Mouse (Mus musculus) heart, embryonic 11.5 days (tissue): Measurements from ENCODE around the gene Slit3. TPM values are rescaled to one million over a fixed set of nuclear protein-coding genes. Genes with fewer than 3 reads are reported as not detected.

Experiments
- ATAC-seq: fragments of 200-750 bp; cut with Nextera tagmentation; replicated peaks from 2 replicates; pipeline ENCODE4 v1.8.0; 2017; ENCODE audit warnings: moderate library complexity; ENCODE audit not compliant: insufficient number of reproducible peaks, low FRiP score, low TSS enrichment
- H3K27ac ChIP-seq: fragments of 300-500 bp; sonication (generic); 2 replicates; pipeline ENCODE4 v1.5.1; 2014; ENCODE audit warnings: mild to moderate bottlenecking, low read depth, low read length
- H3K27me3 ChIP-seq: fragments of 300-500 bp; sonication (generic); 2 replicates; pipeline ENCODE4 v1.6.1; 2014; ENCODE audit warnings: mild to moderate bottlenecking, low read length, mixed read lengths; ENCODE audit not compliant: control insufficient read depth, insufficient read depth
- H3K36me3 ChIP-seq: fragments of 300-500 bp; sonication (generic); 2 replicates; pipeline ENCODE4 v1.6.1; 2014; ENCODE audit warnings: mild to moderate bottlenecking, low read length, moderate library complexity, mixed read lengths; ENCODE audit not compliant: control insufficient read depth, insufficient read depth
- H3K4me1 ChIP-seq: fragments of 300-500 bp; sonication (generic); 2 replicates; pipeline ENCODE4 v1.6.1; 2014; ENCODE audit warnings: low read length; ENCODE audit not compliant: control insufficient read depth, insufficient read depth
- H3K4me2 ChIP-seq: fragments of 300-500 bp; sonication (generic); 2 replicates; pipeline ENCODE4 v1.6.1; 2014; ENCODE audit warnings: mild to moderate bottlenecking, moderate library complexity
- H3K4me3 ChIP-seq: fragments of 300-500 bp; sonication (generic); 2 replicates; pipeline ENCODE4 v1.5.1; 2014; ENCODE audit warnings: low read depth, low read length
- H3K9ac ChIP-seq: fragments of 300-500 bp; sonication (generic); 2 replicates; pipeline ENCODE4 v1.6.1; 2014; ENCODE audit warnings: mild to moderate bottlenecking, low read depth, low read length, moderate library complexity
- H3K9me3 ChIP-seq: fragments of 300-500 bp; sonication (generic); replicated peaks from 2 replicates; pipeline ENCODE4 v1.6.1; 2016; ENCODE audit warnings: low read length; ENCODE audit not compliant: control insufficient read depth
- WGBS: fragments of 180-500 bp; shearing (Covaris S2); extraction: QIAGEN DNeasy Blood & Tissue Kit; methylation state at CpG from one replicate; pipeline ENCODE4 v1.1.7; 2014; ENCODE audit not compliant: insufficient replicate concordance; 5-methylcytosine and 5-hydroxymethylcytosine counted together
- polyA plus RNA-seq: library from polyadenylated mRNA; unstranded; fragments of >200 nt; fragmentation: Nextera tagmentation; extraction: Ambion mirVana; gene quantifications from 2 replicates; pipeline ENCODE4 v1.2.1, GENCODE M21; 2014

The Slit3 gene
- polyA plus RNA-seq, 1 experiment from 2014 or later = 26.1 TPM

DNA sequence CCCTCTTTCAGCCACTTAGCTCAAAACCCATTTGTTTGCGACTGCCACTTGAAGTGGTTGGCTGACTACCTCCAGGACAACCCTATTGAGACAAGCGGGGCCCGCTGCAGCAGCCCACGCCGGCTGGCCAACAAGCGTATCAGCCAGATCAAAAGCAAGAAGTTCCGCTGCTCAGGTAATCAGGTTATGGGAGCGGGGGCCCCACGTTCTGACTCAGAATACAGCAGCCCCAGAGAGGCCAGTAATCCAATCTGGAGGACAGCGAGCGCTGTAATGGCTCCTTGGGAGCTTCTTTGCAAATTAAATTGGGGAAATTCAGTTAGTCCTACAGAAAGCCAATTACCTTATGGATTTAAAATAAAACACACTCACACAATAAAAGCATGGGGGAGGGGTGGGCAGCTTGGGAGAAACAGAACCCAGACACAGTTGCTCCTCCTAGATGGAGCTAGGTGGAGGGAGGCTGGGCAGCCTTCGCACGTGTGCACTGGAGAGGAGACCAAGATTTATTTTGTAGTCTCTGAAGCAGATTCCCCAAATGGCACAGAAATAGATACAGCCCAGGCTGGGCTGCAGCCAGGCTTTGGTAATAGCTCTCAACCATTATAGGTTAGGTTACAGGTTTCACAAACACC, 491.4 kb downstream of the Slit3 start:
- Histone ChIP-seq H3K27me3 (no peaks in the 10 kb centered on the region), H3K36me3 (no peaks in the 10 kb centered on the region), H3K9me3 (no peaks in the 10 kb centered on the region), H3K27ac (no peak overlapping the region), H3K4me1 (peaks cover 7% of the 10 kb centered on the region), H3K9ac (no peak overlapping the region), H3K4me3 (no peak overlapping the region), H3K4me2 (no peak overlapping the region)
- WGBS = 54% methylated on average over 13 of the region's 13 CpGs
- no peak for ATAC-seq

GRCm38 (mm10) chr11:35614530-35614929, 493.5 kb downstream of the Slit3 start:
- Histone ChIP-seq H3K4me1 (peaks cover 7% of the 10 kb centered on the region), H3K27me3 (no peaks in the 10 kb centered on the region), H3K4me2 (no peak overlapping the region), H3K27ac (no peak overlapping the region), H3K9me3 (no peaks in the 10 kb centered on the region), H3K4me3 (no peak overlapping the region), H3K36me3 (no peaks in the 10 kb centered on the region), H3K9ac (no peak overlapping the region)
- WGBS = 23% methylated on average over 3 of the region's 3 CpGs
- ATAC-seq = no peak

DNA sequence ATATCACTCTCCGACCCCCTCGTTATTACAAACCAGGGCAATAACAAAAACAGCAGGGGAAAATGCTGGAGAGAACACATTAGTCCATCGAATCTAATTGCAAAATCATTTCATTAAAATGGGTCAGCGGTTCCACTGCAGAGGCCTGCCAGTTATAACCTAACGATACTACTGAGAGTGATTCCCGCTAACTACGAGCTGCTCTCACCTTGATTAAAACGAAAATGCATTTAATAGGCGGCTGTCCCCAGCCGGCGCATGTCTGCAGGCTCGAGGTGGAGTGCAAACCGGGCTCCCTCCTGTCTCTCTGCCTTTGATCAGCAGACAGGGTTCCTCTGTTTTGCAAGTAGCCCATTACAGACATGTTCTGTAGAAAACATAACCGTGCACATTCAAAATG, 498.4 kb downstream of the Slit3 start:
- Histone ChIP-seq H3K9ac (no peak overlapping the region), H3K27me3 (no peaks in the 10 kb centered on the region), H3K9me3 (no peaks in the 10 kb centered on the region), H3K4me1 (no peaks in the 10 kb centered on the region), H3K4me3 (no peak overlapping the region), H3K4me2 (no peak overlapping the region), H3K27ac (no peak overlapping the region), H3K36me3 (no peaks in the 10 kb centered on the region)
- WGBS = 85% methylated on average over 14 of the region's 14 CpGs
- no peak for ATAC-seq

DNA sequence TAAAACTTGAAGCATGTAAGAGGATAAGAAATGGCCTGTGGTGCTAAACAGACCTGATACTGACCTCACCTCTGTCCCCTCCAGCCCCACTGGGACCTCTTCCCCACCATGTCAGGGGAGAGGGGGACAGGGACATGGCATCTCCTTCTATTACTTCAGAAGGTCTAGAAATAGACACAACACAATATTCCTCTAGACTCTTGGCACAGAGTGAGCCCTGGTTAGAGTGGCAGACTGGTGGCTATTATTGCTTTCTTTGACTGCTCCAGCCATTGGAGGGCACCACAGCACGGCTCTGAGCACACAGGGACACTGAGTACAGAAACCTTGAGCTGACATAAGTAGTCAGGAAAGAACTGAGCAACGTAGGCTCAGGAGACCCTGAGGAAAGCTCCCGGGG, 501.7 kb downstream of the Slit3 start:
- H3K9me3 ChIP-seq = no peaks in the 10 kb centered on the region
- H3K27me3 ChIP-seq = no peaks in the 10 kb centered on the region
- peaks cover 15% of the 10 kb centered on the region for H3K4me1 ChIP-seq
- no peaks in the 10 kb centered on the region for H3K36me3 ChIP-seq
- WGBS = 79% methylated on average over 3 of the region's 3 CpGs
- H3K4me2 ChIP-seq = no peak overlapping the region
- H3K27ac ChIP-seq = no peak overlapping the region
- ATAC-seq = no peak
- no peak overlapping the region for H3K9ac ChIP-seq
- no peak overlapping the region for H3K4me3 ChIP-seq

DNA sequence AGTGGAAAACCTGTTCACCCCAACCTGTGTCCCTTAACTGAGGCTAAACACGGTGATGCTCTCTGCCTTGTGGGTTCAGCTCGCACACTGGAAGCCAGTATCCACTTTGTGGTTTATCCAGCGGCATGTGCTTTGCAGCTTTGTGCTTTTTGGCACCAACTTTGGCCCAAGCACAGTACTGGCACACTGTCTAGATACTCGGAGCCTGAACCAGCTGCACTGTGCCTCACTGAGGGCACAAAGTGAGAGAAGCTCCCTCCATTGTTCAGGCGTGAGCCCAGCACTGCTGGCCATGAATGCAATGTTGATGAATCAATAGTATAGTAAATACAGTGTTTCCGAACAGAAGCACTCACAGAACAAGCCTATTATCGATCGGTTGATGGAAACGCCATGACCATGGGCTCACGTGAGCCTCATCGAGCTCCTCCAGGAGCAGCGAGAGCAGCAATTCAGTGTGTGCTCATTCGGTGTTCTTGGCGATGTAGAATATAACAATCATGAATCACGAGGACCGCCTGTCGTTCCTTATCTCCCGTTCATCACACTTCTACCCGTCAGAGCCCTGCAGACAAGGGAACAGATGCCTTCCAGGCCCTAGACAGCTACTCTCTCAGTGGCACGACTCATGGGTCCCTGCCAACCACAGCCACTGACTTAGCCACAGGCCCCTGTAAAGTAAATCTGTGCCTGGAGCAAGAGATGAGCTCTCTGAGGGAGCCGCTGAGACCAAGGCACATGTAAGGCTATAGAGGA, 503.7 kb downstream of the Slit3 start:
- no peak for ATAC-seq
- Histone ChIP-seq H3K4me3 (no peak overlapping the region), H3K27me3 (no peaks in the 10 kb centered on the region), H3K9ac (no peak overlapping the region), H3K4me2 (no peak overlapping the region), H3K4me1 (peaks cover 15% of the 10 kb centered on the region), H3K36me3 (no peaks in the 10 kb centered on the region), H3K9me3 (no peaks in the 10 kb centered on the region), H3K27ac (no peak overlapping the region)
- WGBS = 65% methylated on average over 21 of the region's 21 CpGs

GRCm38 (mm10) chr11:35625576-35625975, 504.6 kb downstream of the Slit3 start:
- no peaks in the 10 kb centered on the region; the same call in 1 of the 2 replicates for H3K36me3 ChIP-seq
- no peak for ATAC-seq
- H3K27me3 ChIP-seq = no peaks in the 10 kb centered on the region
- H3K9ac ChIP-seq = no peak overlapping the region
- H3K4me3 ChIP-seq = no peak overlapping the region
- H3K27ac ChIP-seq = no peak overlapping the region
- H3K4me1 ChIP-seq = peaks cover 15% of the 10 kb centered on the region
- no peak overlapping the region for H3K4me2 ChIP-seq
- 38% methylated on average over 5 of the region's 6 CpGs for WGBS
- no peaks in the 10 kb centered on the region for H3K9me3 ChIP-seq

- H3K4me2 ChIP-seq = no peak overlapping the region
- no peak overlapping the region for H3K4me3 ChIP-seq
- H3K9ac ChIP-seq = no peak overlapping the region
- no peaks in the 10 kb centered on the region for H3K27me3 ChIP-seq
- H3K27ac ChIP-seq = no peak overlapping the region
- ATAC-seq = no peak
- H3K4me1 ChIP-seq = peaks cover 15% of the 10 kb centered on the region
- WGBS = 81% methylated on average over 10 of the region's 10 CpGs
- no peaks in the 10 kb centered on the region; the same call in 1 of the 2 replicates for H3K36me3 ChIP-seq
- H3K9me3 ChIP-seq = no peaks in the 10 kb centered on the region
Observed at GRCm38 (mm10) chr11:35626161-35626885, 505.3 kb downstream of the Slit3 start.

DNA sequence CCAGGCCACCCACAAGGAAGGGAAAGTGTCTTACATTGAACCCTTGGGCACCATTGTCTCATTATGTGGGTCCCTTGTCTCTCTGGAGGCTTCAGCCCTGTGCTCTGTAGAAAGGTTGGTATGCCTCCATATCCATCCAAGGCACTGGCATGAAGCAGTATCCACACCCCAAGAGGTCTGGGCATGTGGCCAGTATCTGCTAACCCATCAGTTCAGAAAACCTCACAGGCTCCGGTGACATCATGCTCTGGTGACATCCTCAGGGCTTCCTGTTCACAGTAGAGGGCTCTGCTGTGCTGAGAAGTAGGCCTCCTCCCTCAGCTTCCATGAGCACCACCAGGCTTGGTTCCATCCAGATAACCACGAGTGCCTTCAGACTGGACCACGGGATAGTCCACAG, 506.8 kb downstream of the Slit3 start:
- H3K4me1 ChIP-seq = peaks cover 15% of the 10 kb centered on the region
- WGBS = 65% methylated on average over 3 of the region's 3 CpGs
- no peaks in the 10 kb centered on the region for H3K27me3 ChIP-seq
- no peak for ATAC-seq
- no peak overlapping the region for H3K9ac ChIP-seq
- no peak overlapping the region for H3K27ac ChIP-seq
- H3K9me3 ChIP-seq = no peaks in the 10 kb centered on the region
- no peak overlapping the region for H3K4me2 ChIP-seq
- no peak overlapping the region for H3K4me3 ChIP-seq
- no peaks in the 10 kb centered on the region; the same call in 1 of the 2 replicates for H3K36me3 ChIP-seq
